Comparison of ENCODE assay signal across 25 mouse cellular contexts in genomic region chr19:56954857-56955256, GRCm38 (mm10). TPM values are rescaled to one million over a fixed set of nuclear protein-coding genes. Genes with fewer than 3 reads are reported as not detected.
DNase-seq lines count a peak whose midpoint lies in the region; ATAC-seq and TF ChIP-seq lines count a peak whose summit lies in the region.
"Had no signal": no experiment of that assay in that cellular context is flagged by ENCODE, and none has a peak within 500 bp of the region (broad histone marks: within the 10 kb centered on the region; RNA-seq: fewer than 3 reads in every experiment).

No protein-coding gene starts in this region.

- peak overlapping the region; percentile 40; the same call in 1 of the 2 replicates for H3K27ac ChIP-seq in hindbrain, embryonic 16.5 days (ENCODE audit: low read depth, low read length)
- no peak overlapping the region for H3K27ac ChIP-seq in hindbrain, embryonic 13.5 days
- no peak overlapping the region for H3K27ac ChIP-seq in lung, embryonic 14.5 days (ENCODE audit: low read depth)
- no peak overlapping the region for H3K27ac ChIP-seq in testis, adult 2 months (ENCODE audit: control insufficient read depth, insufficient read depth, low read depth, low read length)
- H3K27ac ChIP-seq: embryonic facial prominence, embryonic 10.5 days; embryonic facial prominence, embryonic 12.5 days; forebrain, embryonic 13.5 days had no signal

- no peaks in the 10 kb centered on the region; the same call in 1 of the 2 replicates for H3K4me1 ChIP-seq in hindbrain, embryonic 16.5 days (ENCODE audit: control insufficient read depth, insufficient read depth, low read depth, low read length)
- peaks cover 3% of the 10 kb centered on the region; the same call in 1 of the 2 replicates for H3K4me1 ChIP-seq in hindbrain, embryonic 13.5 days (replicated peaks)
- peaks cover 24% of the 10 kb centered on the region for H3K4me1 ChIP-seq in lung, embryonic 14.5 days (ENCODE audit: insufficient read depth)
- H3K4me1 ChIP-seq in testis, adult 2 months (ENCODE audit: control insufficient read depth, insufficient read depth, low read length): no peaks in the 10 kb centered on the region
- H3K4me1 ChIP-seq: embryonic facial prominence, embryonic 12.5 days; forebrain, embryonic 13.5 days had no signal

- no peaks in the 10 kb centered on the region for H3K9me3 ChIP-seq in hindbrain, embryonic 16.5 days (ENCODE audit: control insufficient read depth, low read length)
- H3K9me3 ChIP-seq in hindbrain, embryonic 13.5 days: no peaks in the 10 kb centered on the region
- no peaks in the 10 kb centered on the region for H3K9me3 ChIP-seq in lung, embryonic 14.5 days (ENCODE audit: low read depth, low read length)
- H3K9me3 ChIP-seq: embryonic facial prominence, embryonic 10.5 days; embryonic facial prominence, embryonic 12.5 days; forebrain, embryonic 13.5 days; G1E had no signal

- H3K4me2 ChIP-seq in hindbrain, embryonic 16.5 days (ENCODE audit: low read length): no peak overlapping the region
- H3K4me2 ChIP-seq in hindbrain, embryonic 13.5 days: no peak overlapping the region
- no peak overlapping the region for H3K4me2 ChIP-seq in lung, embryonic 14.5 days
- H3K4me2 ChIP-seq: embryonic facial prominence, embryonic 12.5 days; forebrain, embryonic 13.5 days had no signal

- ATAC-seq in hindbrain, embryonic 16.5 days: no peak
- ATAC-seq in hindbrain, embryonic 13.5 days (ENCODE audit: low FRiP score): no peak
- no peak for ATAC-seq in lung, embryonic 14.5 days (ENCODE audit: insufficient read depth)
- ATAC-seq: activated CD4-positive, CD25-positive, alpha-beta regulatory T cell, adult 4 months; CD4-positive, CD25-positive, alpha-beta regulatory T cell, adult 4 months; forebrain, embryonic 13.5 days; Patski had no signal

- H3K4me3 ChIP-seq in hindbrain, embryonic 16.5 days (ENCODE audit: low read length): no peak overlapping the region
- no peak overlapping the region for H3K4me3 ChIP-seq in hindbrain, embryonic 13.5 days
- no peak overlapping the region for H3K4me3 ChIP-seq in lung, embryonic 14.5 days (ENCODE audit: low read depth, low read length)
- H3K4me3 ChIP-seq in testis, adult 2 months (ENCODE audit: control insufficient read depth, low read depth, low read length): no peak overlapping the region
- H3K4me3 ChIP-seq: embryonic facial prominence, embryonic 10.5 days; embryonic facial prominence, embryonic 12.5 days; forebrain, embryonic 13.5 days had no signal

- no peaks in the 10 kb centered on the region for H3K27me3 ChIP-seq in hindbrain, embryonic 16.5 days (replicated peaks; ENCODE audit: control insufficient read depth, insufficient read depth, low read length)
- no peaks in the 10 kb centered on the region for H3K27me3 ChIP-seq in hindbrain, embryonic 13.5 days
- H3K27me3 ChIP-seq in lung, embryonic 14.5 days (ENCODE audit: insufficient read depth, low read length): no peaks in the 10 kb centered on the region
- H3K27me3 ChIP-seq in testis, adult 2 months (ENCODE audit: control insufficient read depth, insufficient read depth, low read length): no peaks in the 10 kb centered on the region
- H3K27me3 ChIP-seq: CH12.LX; embryonic facial prominence, embryonic 12.5 days; forebrain, embryonic 13.5 days; Patski had no signal

- no peak for TF ChIP-seq CTCF in lung, embryonic 14.5 days (IDR thresholded peaks at IDR 0.05; ENCODE audit: low read depth)
- TF ChIP-seq CTCF in testis, adult 2 months (IDR thresholded peaks at IDR 0.05; ENCODE audit: control insufficient read depth, insufficient read depth, insufficient replicate concordance, low read depth, low read length): no peak

- H3K9ac ChIP-seq in hindbrain, embryonic 16.5 days (ENCODE audit: low read depth, low read length): no peak overlapping the region
- no peak overlapping the region for H3K9ac ChIP-seq in hindbrain, embryonic 13.5 days
- no peak overlapping the region for H3K9ac ChIP-seq in lung, embryonic 14.5 days
- H3K9ac ChIP-seq: embryonic facial prominence, embryonic 12.5 days; forebrain, embryonic 13.5 days had no signal

- 92% methylated on average over 13 of the region's 13 CpGs for WGBS in hindbrain, embryonic 16.5 days
- 87% methylated on average over 13 of the region's 13 CpGs for WGBS in hindbrain, embryonic 13.5 days
- 73% methylated on average over 13 of the region's 13 CpGs for WGBS in lung, embryonic 14.5 days

- H3K36me3 ChIP-seq in hindbrain, embryonic 16.5 days (ENCODE audit: control insufficient read depth, insufficient read depth, low read length): no peaks in the 10 kb centered on the region
- H3K36me3 ChIP-seq in hindbrain, embryonic 13.5 days: no peaks in the 10 kb centered on the region
- H3K36me3 ChIP-seq in lung, embryonic 14.5 days (ENCODE audit: insufficient read depth): no peaks in the 10 kb centered on the region
- no peaks in the 10 kb centered on the region for H3K36me3 ChIP-seq in testis, adult 2 months (ENCODE audit: control insufficient read depth, insufficient read depth, low read length)
- H3K36me3 ChIP-seq: embryonic facial prominence, embryonic 10.5 days; embryonic facial prominence, embryonic 12.5 days; G1E had no signal

- peak; percentile 5; the same call in 1 of the 2 replicates for TF ChIP-seq POLR2A in testis, adult 2 months (IDR thresholded peaks at IDR 0.05; ENCODE audit: control insufficient read depth, low read depth, low read length)

- DNase-seq in lung, embryonic 14.5 days: peak; percentile 40
- no peak for DNase-seq in lung, adult 18-20 months
- peak; percentile 54 for DNase-seq in lung, postnatal 10 days
- DNase-seq in lung, postnatal 14 days: no peak
- no peak for DNase-seq in testis, postnatal 10 days (ENCODE audit: low spot score)
- DNase-seq: adrenal gland, adult 8-10 months; adrenal gland, postnatal 14 days; adrenal gland, postnatal 36 days; B cell, adult 2 months; cerebellum, adult 11-12 months; cerebellum, adult 2 months; cerebellum, adult 9-10 months; cerebellum, postnatal 10 days; cerebellum, postnatal 25 days had no signal

RNA-seq across cellular contexts. Expression of gene Afap1l2, which starts 53.2 kb away (rescaled TPM):
- 13.9 and 16.4 TPM in 2 replicates for polyA plus RNA-seq in hindbrain, embryonic 16.5 days (2015; fragmentation: Nextera tagmentation; extraction: Ambion mirVana)
- polyA plus RNA-seq in hindbrain, embryonic 13.5 days (2015; fragmentation: Nextera tagmentation; extraction: Ambion mirVana): 9.5 and 12.2 TPM in 2 replicates
- polyA plus RNA-seq in lung, embryonic 14.5 days (2014; fragmentation: Nextera tagmentation; extraction: Ambion mirVana): 23.3 and 24.2 TPM in 2 replicates
- polyA plus RNA-seq in testis, adult 2 months (2012; rRNA removed): 0.51 and 0.87 TPM in 2 replicates
- polyA plus RNA-seq: activated CD4-positive, CD25-positive, alpha-beta regulatory T cell, adult 4 months; CD4-positive, CD25-positive, alpha-beta regulatory T cell, adult 4 months; G1E had no signal

Comparison
In these comparisons a context has a peak if more than half of its experiments do, and no peak if none do; other contexts are left out.
1. DNase-seq: peak in lung, embryonic 14.5 days (single experiment) and lung, postnatal 10 days (single experiment); none in lung, adult 18-20 months (0 of 2), lung, postnatal 14 days (single experiment) and testis, postnatal 10 days (single experiment).